Mouse (Mus musculus) megakaryocyte, embryonic 14.5 days (primary cell): ENCODE measurements around the gene Cd180.

Experiments
- FLI1 ChIP-seq: IDR thresholded peaks from 2 replicates; pipeline ENCODE4 v1.6.1; 2012; ENCODE audit warnings: low read length, inconsistent platforms, mixed read lengths
- GATA1 ChIP-seq: IDR thresholded peaks from 3 replicates; pipeline ENCODE4 v1.6.1; 2012; ENCODE audit warnings: mixed read lengths, low read length, inconsistent platforms, borderline replicate concordance

DNA sequence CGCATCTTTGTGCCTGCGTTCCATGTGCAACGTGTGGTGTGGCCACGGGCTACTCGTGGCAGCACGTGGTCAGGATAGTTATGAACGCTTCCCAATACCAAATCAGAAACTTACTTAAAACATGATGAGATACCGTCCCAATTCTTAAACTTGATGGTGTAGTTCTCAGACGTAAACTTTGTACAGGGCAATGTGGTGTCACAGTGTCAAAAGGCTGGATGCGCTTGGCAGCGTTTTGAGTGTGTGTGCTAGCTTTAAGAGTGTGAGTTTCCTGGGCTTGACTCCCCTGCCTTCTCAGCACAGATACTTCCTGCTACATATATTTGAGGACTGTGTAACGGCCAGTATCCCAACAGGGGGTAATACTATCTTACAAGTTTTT lies 27.1 kb upstream of the Cd180 start:
- TF ChIP-seq FLI1 (no peak), GATA1 (no peak)
